Mouse (Mus musculus): ENCODE measurements around the gene Aldh1l1. TPM values are rescaled to one million over a fixed set of nuclear protein-coding genes. Genes with fewer than 3 reads are reported as not detected.

Gene Aldh1l1
- polyA plus RNA-seq, 1 experiment: not detected

GRCm38 (mm10) chr6:90604533-90605297, 118.5 kb downstream of the Aldh1l1 start, which contains the start of gene Slc41a3:
TSS of gene Slc41a3 (plus strand) at chr6:90604725.
- TF ChIP-seq GATA1 (IDR thresholded peaks at IDR 0.05; ENCODE audit: low read length): no peak

- TF ChIP-seq GATA1 (IDR thresholded peaks at IDR 0.05; ENCODE audit: low read length): no peak
Measured at GRCm38 (mm10) chr6:90605298-90605665, 119.1 kb downstream of the Aldh1l1 start.

DNA sequence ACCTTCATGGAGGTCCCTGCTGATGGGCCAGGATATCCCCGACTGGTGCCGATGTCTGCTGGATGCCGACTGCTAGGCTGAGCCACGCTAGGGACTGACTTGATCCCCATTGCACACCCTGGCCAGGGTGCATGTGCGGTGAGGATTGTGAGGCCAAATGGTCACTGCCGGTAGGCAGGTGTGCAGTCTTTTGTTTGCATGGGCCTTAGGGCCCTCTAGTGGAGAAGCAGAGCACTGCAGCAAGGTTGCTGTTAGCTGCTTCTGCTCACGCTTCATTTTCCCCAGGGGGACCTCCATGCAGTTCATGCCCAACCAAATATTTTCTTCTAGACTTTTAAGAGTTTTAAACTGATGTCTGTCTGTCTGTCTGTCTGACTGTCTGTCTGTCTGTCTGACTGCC, 120.3 kb downstream of the Aldh1l1 start:
- no peak for TF ChIP-seq GATA1 (IDR thresholded peaks at IDR 0.05; ENCODE audit: low read length)

- no peak for TF ChIP-seq GATA1 (IDR thresholded peaks at IDR 0.05; ENCODE audit: low read length)
Measured at GRCm38 (mm10) chr6:90607196-90607595, 121.0 kb downstream of the Aldh1l1 start.

GRCm38 (mm10) chr6:90608186-90608585, 122.0 kb downstream of the Aldh1l1 start:
- no peak for TF ChIP-seq GATA1 (IDR thresholded peaks at IDR 0.05; ENCODE audit: low read length)

DNA sequence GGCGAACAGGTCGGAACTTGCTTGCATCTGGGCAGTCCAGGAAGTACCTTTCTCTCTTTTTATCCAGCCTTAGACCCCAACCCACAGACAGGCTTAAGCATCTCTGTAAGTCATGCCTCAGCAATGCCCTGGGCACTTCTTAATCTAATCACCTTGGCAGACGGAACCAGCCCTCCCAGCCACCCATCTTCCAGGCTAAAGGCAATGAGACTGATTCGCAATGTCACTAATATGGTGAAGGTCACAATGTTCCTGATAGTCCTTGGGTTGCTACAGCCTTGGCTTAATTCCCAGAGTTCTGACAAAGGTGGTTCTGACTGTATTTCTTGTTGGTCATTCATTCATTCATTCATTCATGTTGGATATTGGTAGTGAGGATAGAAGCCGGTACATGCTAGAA, 124.0 kb downstream of the Aldh1l1 start:
- no peak for TF ChIP-seq GATA1 (IDR thresholded peaks at IDR 0.05; ENCODE audit: low read length)

DNA sequence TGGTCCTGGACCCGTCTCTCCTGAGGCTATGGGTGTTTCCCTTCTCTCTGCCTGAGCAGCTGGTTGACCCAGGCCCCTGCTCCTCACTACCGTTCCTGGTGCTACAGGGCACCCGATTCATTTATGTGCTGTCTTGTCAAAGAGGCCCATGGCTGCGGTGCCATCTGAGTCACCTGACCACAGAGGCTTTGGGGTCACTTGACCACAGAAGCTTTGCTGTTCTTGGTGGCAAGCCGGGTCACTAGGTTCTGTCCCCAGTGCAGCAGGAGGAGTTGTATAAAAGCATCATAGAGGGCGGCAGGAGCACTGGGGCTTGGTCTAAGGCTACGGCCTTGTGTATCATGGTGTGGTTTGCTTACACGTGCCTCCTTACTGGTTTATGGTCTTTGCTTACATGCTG, 127.0 kb downstream of the Aldh1l1 start:
- TF ChIP-seq GATA1 (IDR thresholded peaks at IDR 0.05; ENCODE audit: low read length): no peak

- TF ChIP-seq GATA1 (IDR thresholded peaks at IDR 0.05; ENCODE audit: low read length): no peak
Measured at GRCm38 (mm10) chr6:90615362-90615761, 129.1 kb downstream of the Aldh1l1 start.

DNA sequence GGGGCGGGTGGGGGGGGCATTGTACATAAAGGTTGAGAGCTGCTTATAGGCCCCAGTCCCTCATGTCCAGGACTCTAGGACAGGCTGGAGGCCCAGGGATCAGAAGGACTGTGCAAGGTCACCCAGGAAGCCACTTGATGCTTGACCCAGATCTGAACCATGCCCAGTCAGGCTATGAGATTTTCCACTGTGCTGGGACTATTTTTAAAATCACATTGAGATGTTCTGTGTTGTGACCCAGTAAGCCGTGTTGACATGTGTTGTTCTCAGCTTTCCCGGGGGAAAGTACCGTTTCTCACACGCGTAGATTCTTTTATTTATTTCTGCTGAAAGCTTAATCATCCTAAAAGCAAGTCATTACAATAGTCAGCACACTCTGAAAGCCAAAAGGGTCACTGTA, 129.8 kb downstream of the Aldh1l1 start:
- TF ChIP-seq GATA1 (IDR thresholded peaks at IDR 0.05; ENCODE audit: low read length): no peak

GRCm38 (mm10) chr6:90616481-90616880, 130.3 kb downstream of the Aldh1l1 start:
- TF ChIP-seq GATA1 (IDR thresholded peaks at IDR 0.05; ENCODE audit: low read length): no peak

DNA sequence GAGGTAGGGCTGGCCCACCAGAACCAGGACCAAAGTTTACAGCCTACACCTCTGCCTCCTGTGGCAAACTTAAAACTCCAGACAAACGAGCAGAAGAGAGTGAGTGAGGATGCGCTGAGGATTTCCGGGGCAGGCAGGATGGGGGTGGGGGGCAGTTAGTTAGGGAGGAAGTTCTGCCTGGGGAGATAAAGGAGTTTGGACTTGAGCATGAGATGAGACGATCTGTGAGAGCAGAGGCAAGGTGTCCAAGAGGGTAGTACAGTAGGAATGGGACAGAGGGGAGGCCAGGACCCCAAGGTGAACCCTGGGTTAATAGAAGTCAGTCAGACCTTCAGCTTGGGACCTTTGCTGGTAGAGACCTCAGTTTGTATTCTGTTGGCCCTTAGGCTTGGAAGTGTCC, 132.0 kb downstream of the Aldh1l1 start:
- no peak for TF ChIP-seq GATA1 (IDR thresholded peaks at IDR 0.05; ENCODE audit: low read length)

DNA sequence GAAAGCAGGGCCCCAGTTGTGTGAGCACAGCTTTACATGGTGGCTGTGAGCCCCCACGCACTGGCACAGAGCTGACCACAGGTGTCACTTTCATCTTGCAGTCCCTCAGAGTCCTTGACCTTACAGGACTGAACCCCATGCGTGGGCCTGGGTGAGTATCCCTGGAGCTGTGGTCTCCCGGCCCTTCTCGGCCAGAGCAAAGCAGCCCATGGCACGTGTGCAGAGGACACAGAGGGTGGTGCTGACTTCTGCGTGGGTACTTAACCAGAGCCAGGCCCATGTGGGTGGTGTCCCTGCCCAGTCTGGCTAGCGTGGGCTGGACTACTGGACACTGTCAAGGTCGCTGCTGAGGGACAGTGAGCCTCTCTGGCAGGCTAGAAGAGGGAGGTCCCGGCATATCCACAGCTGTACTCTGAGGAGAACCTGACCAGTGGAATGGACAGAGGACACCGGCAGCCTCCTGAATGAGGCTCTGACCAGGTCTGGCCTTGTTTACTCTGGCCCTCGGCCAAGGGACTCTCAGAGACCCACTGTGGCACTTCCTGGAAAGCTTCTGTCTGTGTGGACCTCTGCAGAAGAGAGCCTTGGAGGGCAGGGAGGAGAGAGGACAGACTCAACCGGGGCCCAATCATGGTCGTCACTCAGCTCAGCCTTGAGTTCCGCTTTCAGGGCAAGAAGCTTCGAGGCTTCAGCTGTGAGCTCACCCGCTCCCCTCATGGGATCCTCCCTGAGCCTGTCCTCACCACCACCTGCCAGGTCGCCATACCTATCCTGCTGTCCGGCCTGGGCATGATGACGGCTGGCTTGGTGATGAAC, 132.8 kb downstream of the Aldh1l1 start:
- TF ChIP-seq GATA1 (IDR thresholded peaks at IDR 0.05; ENCODE audit: low read length): no peak

GRCm38 (mm10) chr6:90619936-90620335, 133.7 kb downstream of the Aldh1l1 start:
- TF ChIP-seq GATA1 (IDR thresholded peaks at IDR 0.05; ENCODE audit: low read length): no peak

DNA sequence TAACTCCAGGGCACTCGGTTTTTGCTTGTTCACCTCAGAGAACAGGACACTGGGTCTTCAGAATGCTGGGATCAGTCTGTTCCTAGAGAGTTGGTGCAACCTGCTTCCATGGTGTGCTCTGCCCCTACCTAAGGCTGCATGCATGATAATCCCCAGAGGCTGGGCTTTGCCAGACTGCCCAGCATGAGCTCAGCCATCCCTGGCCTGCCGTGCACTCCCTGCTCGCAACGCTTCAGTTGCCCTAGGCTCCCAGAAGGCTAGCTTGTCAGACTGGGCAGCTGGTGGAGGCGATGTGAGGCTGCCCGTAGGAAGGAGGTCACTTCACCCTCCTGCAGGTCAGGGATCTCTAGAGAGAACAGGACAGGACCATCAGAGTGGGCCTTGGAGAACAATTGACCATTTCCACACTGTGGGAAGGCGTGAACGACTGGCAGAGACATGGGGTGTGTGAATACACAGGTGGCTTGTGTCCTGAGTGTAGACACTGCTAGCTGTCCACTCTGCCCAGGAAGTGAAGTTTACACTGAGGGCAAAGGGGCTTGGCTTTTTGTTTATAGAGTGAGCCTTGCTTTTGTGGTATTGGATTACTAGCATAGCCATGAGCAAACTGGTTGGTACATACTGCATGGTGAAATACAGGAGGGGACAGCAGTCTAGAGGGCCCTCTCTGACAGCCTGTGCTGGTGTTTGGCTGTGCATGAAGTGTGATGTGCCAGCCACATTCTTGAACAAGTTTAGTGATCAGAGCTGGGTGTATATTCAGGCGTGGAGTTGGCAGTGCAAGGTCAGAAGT, 134.8 kb downstream of the Aldh1l1 start:
- TF ChIP-seq GATA1 (IDR thresholded peaks at IDR 0.05; ENCODE audit: low read length): no peak

DNA sequence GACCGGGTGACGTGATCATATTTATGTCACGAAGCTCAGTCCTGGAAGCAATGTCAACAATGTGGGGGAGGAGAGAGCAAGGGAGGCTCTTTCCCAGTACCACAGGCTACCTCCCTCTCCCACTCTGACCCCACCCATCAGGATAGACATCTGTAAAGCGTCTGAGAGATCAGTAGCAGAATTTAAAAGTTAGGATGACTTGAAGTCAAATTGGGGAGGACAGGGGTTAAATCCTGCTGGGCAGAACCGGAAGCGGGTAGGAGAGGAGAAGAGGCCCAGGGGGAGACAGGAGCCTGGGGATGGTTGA, 135.3 kb downstream of the Aldh1l1 start:
- no peak for TF ChIP-seq GATA1 (IDR thresholded peaks at IDR 0.05; ENCODE audit: low read length)
